Mouse (Mus musculus) layer of hippocampus, adult 9-10 months (tissue): ENCODE results near the gene Stub1.
"Not testable (repeated sequence)": the region's sequence is repeated elsewhere in the genome, so short reads cannot be mapped to it uniquely, and the experiment has no call there.

Source experiments
- DNase-seq: peaks from one replicate; pipeline ENCODE4 v3.0.0; 2022; ENCODE audit warnings: low spot score

Stub1 gene

GRCm38 (mm10) chr17:25823452-25823851 lies 9.8 kb downstream of the Stub1 start, which contains the start of gene Wdr24:
TSS of gene Wdr24 (plus strand) at chr17:25823627.
- DNase-seq, result peak; percentile 87

GRCm38 (mm10) chr17:25818851-25819780 lies 14.1 kb downstream of the Stub1 start:
- DNase-seq, result no peak

- DNase-seq, result no peak
Observed at GRCm38 (mm10) chr17:25817662-25818061, 15.5 kb downstream of the Stub1 start.

- no peak for DNase-seq
Observed at GRCm38 (mm10) chr17:25813471-25813870, 19.7 kb downstream of the Stub1 start.

GRCm38 (mm10) chr17:25810890-25811289 lies 22.3 kb downstream of the Stub1 start:
- no peak for DNase-seq

- DNase-seq, result no peak
Observed at GRCm38 (mm10) chr17:25809606-25810340, 23.4 kb downstream of the Stub1 start.

GRCm38 (mm10) chr17:25808789-25809605 lies 24.2 kb downstream of the Stub1 start, which contains the start of gene Fbxl16:
TSS of gene Fbxl16 (plus strand) at chr17:25809085.
- DNase-seq, result no peak

- DNase-seq, result no peak
Observed at GRCm38 (mm10) chr17:25808028-25808427, 25.2 kb downstream of the Stub1 start.

- DNase-seq, result not testable (repeated sequence)
Observed at GRCm38 (mm10) chr17:25807452-25807851, 25.8 kb downstream of the Stub1 start.

- no peak for DNase-seq
Observed at GRCm38 (mm10) chr17:25806507-25806906, 26.7 kb downstream of the Stub1 start.

- DNase-seq, result no peak
Observed at GRCm38 (mm10) chr17:25802825-25803517, 30.2 kb downstream of the Stub1 start.

- no peak for DNase-seq
Observed at GRCm38 (mm10) chr17:25801029-25801428, 32.2 kb downstream of the Stub1 start.

GRCm38 (mm10) chr17:25796951-25797369 lies 36.2 kb downstream of the Stub1 start, which contains the start of gene Metrn:
TSS of gene Metrn (minus strand) at chr17:25797136.
- DNase-seq, result no peak

GRCm38 (mm10) chr17:25796211-25796771 lies 36.9 kb downstream of the Stub1 start:
- no peak for DNase-seq

- DNase-seq, result no peak
Observed at GRCm38 (mm10) chr17:25795609-25796092, 37.6 kb downstream of the Stub1 start, which contains the start of gene AC134908.4. TSS of gene AC134908.4 (minus strand) at chr17:25795659.

- no peak for DNase-seq
Observed at GRCm38 (mm10) chr17:25794998-25795397, 38.2 kb downstream of the Stub1 start.

GRCm38 (mm10) chr17:25794197-25794596 lies 39.0 kb downstream of the Stub1 start:
- no peak for DNase-seq

GRCm38 (mm10) chr17:25792615-25793014 lies 40.6 kb downstream of the Stub1 start, which contains the start of gene Fam173a:
TSS of gene Fam173a (minus strand) at chr17:25792901.
- no peak for DNase-seq

GRCm38 (mm10) chr17:25791843-25792527 lies 41.2 kb downstream of the Stub1 start:
- DNase-seq, result no peak

GRCm38 (mm10) chr17:25791320-25791842 lies 41.8 kb downstream of the Stub1 start:
- DNase-seq, result no peak
